Mouse (Mus musculus) forebrain, embryonic 11.5 days (tissue): Measurements from ENCODE around the gene Arrdc5. TPM values are rescaled to one million over a fixed set of nuclear protein-coding genes. Genes with fewer than 3 reads are reported as not detected.

Experiments used
- ATAC-seq: fragments of 200-750 bp; cut with Nextera tagmentation; replicated peaks from 2 replicates; pipeline ENCODE4 v1.8.0; 2017; ENCODE audit warnings: moderate TSS enrichment; ENCODE audit not compliant: low FRiP score
- DNase-seq: peaks from one replicate; pipeline ENCODE4 v3.0.0-alpha.2; 2017; ENCODE audit warnings: low spot score
- H3K27ac ChIP-seq: fragments of 300-500 bp; sonication (generic); 2 replicates; pipeline ENCODE4 v1.5.1; 2014; ENCODE audit warnings: low read depth, low read length
- H3K27me3 ChIP-seq: fragments of 300-500 bp; sonication (generic); 2 replicates; pipeline ENCODE4 v1.6.1; 2014; ENCODE audit warnings: mild to moderate bottlenecking, low read length, mixed read lengths; ENCODE audit not compliant: control insufficient read depth, insufficient read depth
- H3K36me3 ChIP-seq: fragments of 300-500 bp; sonication (generic); 2 replicates; pipeline ENCODE4 v1.6.1; 2014; ENCODE audit warnings: mild to moderate bottlenecking, low read length, moderate library complexity, mixed read lengths; ENCODE audit not compliant: control insufficient read depth, insufficient read depth
- H3K4me1 ChIP-seq: fragments of 300-500 bp; sonication (generic); replicated peaks from 2 replicates; pipeline ENCODE4 v1.6.1; 2014; ENCODE audit warnings: low read length, mixed read lengths; ENCODE audit not compliant: control insufficient read depth, insufficient read depth
- H3K4me2 ChIP-seq: fragments of 300-500 bp; sonication (generic); 2 replicates; pipeline ENCODE4 v1.6.1; 2014; ENCODE audit warnings: low read depth, mild to moderate bottlenecking, low read length, moderate library complexity, mixed read lengths; ENCODE audit not compliant: severe bottlenecking
- H3K4me3 ChIP-seq: fragments of 300-500 bp; sonication (generic); 2 replicates; pipeline ENCODE4 v1.5.1; 2014; ENCODE audit warnings: low read depth, low read length
- H3K9ac ChIP-seq: fragments of 300-500 bp; sonication (generic); 2 replicates; pipeline ENCODE4 v1.6.1; 2014; ENCODE audit warnings: low read length
- H3K9me3 ChIP-seq: fragments of 300-500 bp; sonication (generic); 2 replicates; pipeline ENCODE4 v1.6.1; 2016; ENCODE audit warnings: low read length, mixed read lengths; ENCODE audit not compliant: control insufficient read depth
- WGBS: fragments of 180-500 bp; shearing (Covaris S2); extraction: QIAGEN DNeasy Blood & Tissue Kit; methylation state at CpG from one replicate; pipeline ENCODE4 v1.1.7; 2014; 5-methylcytosine and 5-hydroxymethylcytosine counted together
- polyA plus RNA-seq: library from polyadenylated mRNA; unstranded; fragments of >200 nt; fragmentation: Nextera tagmentation; extraction: Ambion mirVana; gene quantifications from 2 replicates; pipeline ENCODE4 v1.2.1, GENCODE M21; 2014

Gene Arrdc5
- polyA plus RNA-seq, 1 experiment from 2014 or later = not detected

DNA sequence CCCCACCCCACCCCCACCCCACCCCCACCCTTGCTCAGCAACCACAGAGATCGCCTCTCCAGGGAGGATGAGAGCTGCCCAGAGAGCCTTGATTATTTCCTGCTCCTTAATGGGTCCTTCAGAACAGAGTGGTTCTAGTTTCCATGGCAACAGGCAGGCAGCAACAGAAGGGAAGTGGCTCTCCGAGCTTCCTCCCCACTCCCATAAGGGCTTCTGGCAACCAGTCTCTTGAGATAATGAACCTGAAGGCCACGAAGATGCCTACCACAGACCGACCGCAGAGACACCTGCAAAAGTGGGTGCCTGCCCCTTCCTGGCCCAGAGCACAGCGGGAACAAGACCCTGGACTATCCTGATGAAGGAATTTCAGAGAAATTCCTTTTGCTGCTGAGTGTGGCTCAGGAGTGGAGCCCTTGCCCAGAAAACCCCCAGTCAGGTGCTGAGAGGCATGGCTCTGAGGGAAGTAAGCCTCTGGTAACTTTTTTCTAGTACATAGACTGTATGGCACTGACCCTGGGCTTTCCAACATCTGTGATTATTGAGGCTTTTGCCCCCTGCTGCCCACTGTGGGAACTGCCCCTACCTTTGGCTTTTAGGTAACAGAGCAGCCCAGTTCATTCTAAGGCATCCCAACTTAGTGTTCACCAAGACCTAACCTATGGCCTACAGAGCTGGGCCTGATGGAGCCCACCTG lies 48.8 kb downstream of the Arrdc5 start:
- WGBS = 25% methylated on average over 6 of the region's 6 CpGs
- no peak overlapping the region for H3K9ac ChIP-seq
- no peaks in the 10 kb centered on the region for H3K9me3 ChIP-seq
- H3K4me2 ChIP-seq = 0 out of 2 replicates have a peak overlapping the region, but pooled peaks have one; percentile 18
- peaks cover 8% of the 10 kb centered on the region for H3K4me1 ChIP-seq
- no peaks in the 10 kb centered on the region for H3K27me3 ChIP-seq
- ATAC-seq (peak; percentile 29; the same call in 1 of the 2 replicates), DNase-seq (peak; percentile 80)
- no peak overlapping the region for H3K4me3 ChIP-seq
- no peak overlapping the region for H3K27ac ChIP-seq
- H3K36me3 ChIP-seq = no peaks in the 10 kb centered on the region

DNA sequence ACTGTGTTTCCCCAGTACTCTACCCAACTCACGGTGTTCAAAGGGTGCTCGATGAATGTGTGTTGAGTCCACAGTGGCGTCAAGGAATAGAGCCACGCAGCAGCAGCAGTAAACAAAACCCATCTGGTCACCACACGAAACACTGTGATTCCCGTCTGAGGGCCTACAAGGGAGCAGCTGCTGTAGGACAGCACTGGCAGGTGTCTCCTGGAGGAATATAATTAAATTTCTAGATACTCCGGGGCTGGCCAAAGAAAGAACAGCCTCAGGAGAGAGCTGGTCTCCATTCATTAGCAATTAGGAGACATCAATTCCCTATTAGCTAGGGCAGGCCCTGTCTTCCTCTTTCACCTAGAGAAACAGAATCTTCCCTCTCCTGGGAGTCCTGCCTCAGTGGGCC lies 54.5 kb downstream of the Arrdc5 start:
- Histone ChIP-seq H3K4me3 (no peak overlapping the region), H3K27ac (no peak overlapping the region), H3K9ac (no peak overlapping the region), H3K9me3 (no peaks in the 10 kb centered on the region), H3K4me1 (0 out of 2 replicates have a peak, but pooled peaks cover 1% of the 10 kb centered on the region), H3K27me3 (peaks cover 3% of the 10 kb centered on the region; the same call in 1 of the 2 replicates), H3K4me2 (no peak overlapping the region), H3K36me3 (no peaks in the 10 kb centered on the region)
- WGBS = 62% methylated on average over 7 of the region's 7 CpGs
- ATAC-seq (no peak), DNase-seq (no peak)

Other genes starting within 250 kb of the Arrdc5 start
- gene Ubxn6, start 225.3 kb downstream of the Arrdc5 start, polyA plus RNA-seq = 39.0 and 43.2 TPM in 2 replicates
- gene Hdgfl2, start 220.7 kb downstream of the Arrdc5 start, polyA plus RNA-seq = 150 and 152 TPM in 2 replicates
- gene Plin4, start 190.5 kb downstream of the Arrdc5 start, polyA plus RNA-seq = 0.07 TPM in 2 replicates
- gene Plin5, start 182.7 kb downstream of the Arrdc5 start, polyA plus RNA-seq = 0.21 TPM in 1 of 2 replicates, not detected in the other
- gene Lrg1, start 178.3 kb downstream of the Arrdc5 start, polyA plus RNA-seq = 0.17 and 0.51 TPM in 2 replicates
- gene Sema6b, start 159.9 kb downstream of the Arrdc5 start, polyA plus RNA-seq = 1.4 and 2.5 TPM in 2 replicates
- gene Tnfaip8l1, start 137.8 kb downstream of the Arrdc5 start, polyA plus RNA-seq = 7.7 and 8.4 TPM in 2 replicates
- 55.4 and 64.0 TPM in 2 replicates for gene Mydgf, start 116.4 kb downstream of the Arrdc5 start, polyA plus RNA-seq
- gene Dpp9, start 81.4 kb downstream of the Arrdc5 start, polyA plus RNA-seq = 48.0 and 50.6 TPM in 2 replicates
- gene Fem1a, start 43.5 kb downstream of the Arrdc5 start, polyA plus RNA-seq = 16.5 and 16.6 TPM in 2 replicates
- 2.5 and 3.0 TPM in 2 replicates for gene Ticam1, start 23.5 kb downstream of the Arrdc5 start, polyA plus RNA-seq
- gene Plin3, start 7.4 kb downstream of the Arrdc5 start, polyA plus RNA-seq = 37.5 and 44.6 TPM in 2 replicates
- 197 and 223 TPM in 2 replicates for gene Uhrf1, start 3.0 kb upstream of the Arrdc5 start, polyA plus RNA-seq
- 52.1 TPM in 2 replicates for gene Kdm4b, start 25.8 kb upstream of the Arrdc5 start, polyA plus RNA-seq
- gene Ptprs, start 176.2 kb upstream of the Arrdc5 start, polyA plus RNA-seq = 210 and 218 TPM in 2 replicates
- not detected in 2 replicates for gene Znrf4, start 212.1 kb upstream of the Arrdc5 start, polyA plus RNA-seq